Mouse (Mus musculus): ENCODE results near the gene Ebf1. TPM values are rescaled to one million over a fixed set of nuclear protein-coding genes. Genes with fewer than 3 reads are reported as not detected.

The Ebf1 gene
- total RNA-seq, 1 experiment from 2014 or later: 18.3 TPM

- no peak for DNase-seq
Measured at GRCm38 (mm10) chr11:45055744-45056610, 438.9 kb downstream of the Ebf1 start.

Other genes with a start within 250 kb of the Ebf1 start
- gene Il12b, start 217.3 kb upstream of the Ebf1 start, total RNA-seq (2021): not detected in 2 replicates
- 48.2 and 49.6 TPM in 2 replicates for gene Ublcp1, start 146.8 kb upstream of the Ebf1 start, total RNA-seq (2021)
- gene Rnf145, start 98.4 kb upstream of the Ebf1 start, total RNA-seq (2021): 61.7 and 111 TPM in 2 replicates

All from adrenal gland, postnatal 25 days (tissue).